In genomic region chr17:74954988-74955387, GRCm38 (mm10) we compare ENCODE assay signal across 28 mouse cellular contexts. TPM values are rescaled to one million over a fixed set of nuclear protein-coding genes. Genes with fewer than 3 reads are reported as not detected.
DNase-seq lines count a peak whose midpoint lies in the region; ATAC-seq and TF ChIP-seq lines count a peak whose summit lies in the region.
"Had no signal": no experiment of that assay in that cellular context is flagged by ENCODE, and none has a peak within 500 bp of the region (broad histone marks: within the 10 kb centered on the region; RNA-seq: fewer than 3 reads in every experiment).

No protein-coding gene starts in this region.

- no peak overlapping the region for H3K4me2 ChIP-seq in limb, embryonic 11.5 days (ENCODE audit: low read depth, severe bottlenecking)
- no peak overlapping the region for H3K4me2 ChIP-seq in liver, embryonic 16.5 days (ENCODE audit: low read depth, low read length)
- no peak overlapping the region for H3K4me2 ChIP-seq in kidney, embryonic 14.5 days (replicated peaks; ENCODE audit: low read depth, low read length)
- H3K4me2 ChIP-seq: embryonic facial prominence, embryonic 15.5 days; forebrain, embryonic 12.5 days; hindbrain, embryonic 15.5 days; neural tube, embryonic 12.5 days had no signal

- WGBS in limb, embryonic 11.5 days = 92% methylated on average over 2 of the region's 2 CpGs
- 93% methylated on average over 2 of the region's 2 CpGs for WGBS in limb, embryonic 10.5 days
- 32% methylated on average over 2 of the region's 2 CpGs for WGBS in liver, embryonic 16.5 days (ENCODE audit: insufficient replicate concordance)
- WGBS in kidney, embryonic 14.5 days = 88% methylated on average over 2 of the region's 2 CpGs

- TF ChIP-seq EP300 in MEL (IDR thresholded peaks at IDR 0.05; ENCODE audit: low read depth in 1 of 2, low read length in 2 of 2) = peak; percentile 22 to 62; a peak in 2 of 4 replicates

- no peak overlapping the region for H3K9ac ChIP-seq in limb, embryonic 11.5 days (ENCODE audit: low read length)
- H3K9ac ChIP-seq in MEL (ENCODE audit: control insufficient read depth, low read depth, low read length, poor library complexity, severe bottlenecking) = no peak overlapping the region
- H3K9ac ChIP-seq in liver, embryonic 16.5 days (ENCODE audit: low read depth, low read length) = no peak overlapping the region
- H3K9ac ChIP-seq in kidney, embryonic 14.5 days (ENCODE audit: low read depth, low read length) = no peak overlapping the region
- H3K9ac ChIP-seq: embryonic facial prominence, embryonic 15.5 days; forebrain, embryonic 12.5 days; forebrain, postnatal 0 days; hindbrain, embryonic 15.5 days; neural tube, embryonic 12.5 days had no signal

- no peak overlapping the region for H3K27ac ChIP-seq in limb, embryonic 11.5 days (replicated peaks; ENCODE audit: low read depth, low read length)
- no peak overlapping the region for H3K27ac ChIP-seq in limb, embryonic 10.5 days
- H3K27ac ChIP-seq in MEL (ENCODE audit: control insufficient read depth, low read depth, low read length) = peak overlapping the region; percentile 49
- no peak overlapping the region for H3K27ac ChIP-seq in liver, embryonic 16.5 days (ENCODE audit: low read length)
- no peak overlapping the region for H3K27ac ChIP-seq in kidney, embryonic 14.5 days (ENCODE audit: low read depth, low read length)
- H3K27ac ChIP-seq: embryonic facial prominence, embryonic 15.5 days; forebrain, embryonic 12.5 days; hindbrain, embryonic 15.5 days; kidney, postnatal 0 days; midbrain, embryonic 10.5 days; neural tube, embryonic 12.5 days had no signal

- H3K27me3 ChIP-seq in limb, embryonic 11.5 days (ENCODE audit: control insufficient read depth, insufficient read depth, low read length) = no peaks in the 10 kb centered on the region
- no peaks in the 10 kb centered on the region for H3K27me3 ChIP-seq in limb, embryonic 10.5 days (ENCODE audit: low read depth, poor library complexity, severe bottlenecking)
- H3K27me3 ChIP-seq in MEL (ENCODE audit: control insufficient read depth in 1 of 2, insufficient read depth in 2 of 2, low read length in 2 of 2) = no peaks in the 10 kb centered on the region
- no peaks in the 10 kb centered on the region for H3K27me3 ChIP-seq in liver, embryonic 16.5 days (ENCODE audit: control insufficient read depth, insufficient read depth, low read depth, low read length)
- no peaks in the 10 kb centered on the region for H3K27me3 ChIP-seq in kidney, embryonic 14.5 days (ENCODE audit: control insufficient read depth, insufficient read depth, low read length)
- H3K27me3 ChIP-seq: embryonic facial prominence, embryonic 15.5 days; forebrain, embryonic 12.5 days; hindbrain, embryonic 15.5 days; neural tube, embryonic 12.5 days; Patski had no signal

- DNase-seq in limb, embryonic 11.5 days (ENCODE audit: low spot score) = peak; percentile 7
- no peak for DNase-seq in limb, embryonic 10.5 days (ENCODE audit: low spot score)
- DNase-seq in MEL (ENCODE audit: low read depth, low spot score) = peak; percentile 90
- no peak for DNase-seq in cerebellum, adult 11-12 months
- DNase-seq: adrenal gland, postnatal 10 days; B cell, adult 2 months; cerebellum, adult 9-10 months; forebrain, postnatal 0 days; gastrocnemius, postnatal 10 days; heart, postnatal 36 days; kidney, adult 2 months; kidney, postnatal 4 days; left cerebral cortex, postnatal 4 days; lung, postnatal 4 days had no signal

- H3K36me3 ChIP-seq in limb, embryonic 11.5 days (ENCODE audit: control insufficient read depth, insufficient read depth, low read length) = no peaks in the 10 kb centered on the region
- H3K36me3 ChIP-seq in limb, embryonic 10.5 days = no peaks in the 10 kb centered on the region
- peaks cover 0 to 15% of the 10 kb centered on the region in 2 experiments; a peak in 2 of 4 replicates for H3K36me3 ChIP-seq in MEL (ENCODE audit: control insufficient read depth in 1 of 2, insufficient read depth in 2 of 2, low read length in 2 of 2)
- no peaks in the 10 kb centered on the region for H3K36me3 ChIP-seq in liver, embryonic 16.5 days (ENCODE audit: control insufficient read depth, insufficient read depth)
- no peaks in the 10 kb centered on the region for H3K36me3 ChIP-seq in kidney, embryonic 14.5 days (ENCODE audit: control insufficient read depth, insufficient read depth, low read length)
- H3K36me3 ChIP-seq: embryonic facial prominence, embryonic 15.5 days; forebrain, embryonic 12.5 days; hindbrain, embryonic 15.5 days; midbrain, embryonic 10.5 days; neural tube, embryonic 12.5 days had no signal

- H3K79me2 ChIP-seq in MEL (ENCODE audit: control insufficient read depth, insufficient read depth, low read length, poor library complexity) = no peaks in the 10 kb centered on the region

- no peak overlapping the region for H3K4me3 ChIP-seq in limb, embryonic 11.5 days (ENCODE audit: low read depth, low read length)
- no peak overlapping the region for H3K4me3 ChIP-seq in limb, embryonic 10.5 days
- no peak overlapping the region for H3K4me3 ChIP-seq in MEL (ENCODE audit: control insufficient read depth in 1 of 2, insufficient read depth in 1 of 2, low read depth in 2 of 2, low read length in 2 of 2)
- no peak overlapping the region for H3K4me3 ChIP-seq in liver, embryonic 16.5 days (ENCODE audit: low read depth, low read length)
- H3K4me3 ChIP-seq in kidney, embryonic 14.5 days (ENCODE audit: low read length) = no peak overlapping the region
- H3K4me3 ChIP-seq: embryonic facial prominence, embryonic 15.5 days; forebrain, embryonic 12.5 days; hindbrain, embryonic 15.5 days; midbrain, embryonic 10.5 days; myocyte; neural tube, embryonic 12.5 days had no signal

- no peak for TF ChIP-seq POLR2A in MEL (IDR thresholded peaks at IDR 0.05; ENCODE audit: control insufficient read depth in 1 of 2, insufficient read depth in 1 of 2, low read depth in 1 of 2, low read length in 2 of 2, poor library complexity in 1 of 2)

- H3K9me3 ChIP-seq in limb, embryonic 11.5 days (ENCODE audit: control insufficient read depth, low read length) = no peaks in the 10 kb centered on the region
- H3K9me3 ChIP-seq in limb, embryonic 10.5 days (replicated peaks) = no peaks in the 10 kb centered on the region
- H3K9me3 ChIP-seq in MEL (replicated peaks; ENCODE audit: insufficient read depth, low read length) = no peaks in the 10 kb centered on the region
- H3K9me3 ChIP-seq in liver, embryonic 16.5 days (replicated peaks; ENCODE audit: control insufficient read depth, low read length) = no peaks in the 10 kb centered on the region
- H3K9me3 ChIP-seq in kidney, embryonic 14.5 days (ENCODE audit: control insufficient read depth, low read length) = no peaks in the 10 kb centered on the region
- H3K9me3 ChIP-seq: embryonic facial prominence, embryonic 15.5 days; forebrain, embryonic 12.5 days; hindbrain, embryonic 15.5 days; midbrain, embryonic 10.5 days; neural tube, embryonic 12.5 days had no signal

- no peak for TF ChIP-seq CTCF in MEL (IDR thresholded peaks at IDR 0.05 in 2 of 3, conservative IDR thresholded peaks at IDR 0.05 in 1 of 3; ENCODE audit: control insufficient read depth in 1 of 3, insufficient read depth in 1 of 3, low read depth in 2 of 3, low read length in 3 of 3, poor library complexity in 1 of 3, severe bottlenecking in 1 of 3)

- no peak for TF ChIP-seq RAD21 in MEL (IDR thresholded peaks at IDR 0.05; ENCODE audit: low read depth, low read length)

- H3K4me1 ChIP-seq in limb, embryonic 11.5 days (ENCODE audit: control insufficient read depth, insufficient read depth, low read length) = no peaks in the 10 kb centered on the region
- H3K4me1 ChIP-seq in limb, embryonic 10.5 days = 0 out of 2 replicates have a peak, but pooled peaks cover under 1% of the 10 kb centered on the region
- H3K4me1 ChIP-seq in MEL (ENCODE audit: control insufficient read depth in 1 of 2, insufficient read depth in 2 of 2, low read length in 2 of 2) = peaks cover 2 to 5% of the 10 kb centered on the region in 2 experiments; a peak in 2 of 4 replicates
- no peaks in the 10 kb centered on the region for H3K4me1 ChIP-seq in liver, embryonic 16.5 days (ENCODE audit: control insufficient read depth, low read depth, low read length)
- H3K4me1 ChIP-seq in kidney, embryonic 14.5 days (ENCODE audit: control insufficient read depth, insufficient read depth, low read length) = no peaks in the 10 kb centered on the region
- H3K4me1 ChIP-seq: forebrain, embryonic 12.5 days; hindbrain, embryonic 15.5 days; midbrain, embryonic 10.5 days had no signal

- ATAC-seq in limb, embryonic 11.5 days (ENCODE audit: insufficient number of reproducible peaks, low FRiP score, low TSS enrichment, low read depth) = no peak
- peak; percentile 8 to 32; a peak in 1 of 4 replicates for ATAC-seq in hematopoietic stem cell, adult 5-6 weeks (replicated peaks in 1 of 2; ENCODE audit: insufficient read depth in 1 of 2, low FRiP score in 2 of 2, low TSS enrichment in 1 of 2, low read depth in 1 of 2, poor library complexity in 2 of 2, severe bottlenecking in 2 of 2)
- peak; percentile 51; the same call in 1 of the 2 replicates for ATAC-seq in liver, embryonic 16.5 days (ENCODE audit: low read depth)
- no peak for ATAC-seq in megakaryocyte, adult 5-6 weeks (ENCODE audit: poor library complexity, severe bottlenecking)
- ATAC-seq in kidney, embryonic 14.5 days (ENCODE audit: low FRiP score, low TSS enrichment) = no peak
- ATAC-seq: forebrain, postnatal 0 days; inflammation-experienced regulatory T-cells, adult 6 months; midbrain, embryonic 16.5 days; Patski had no signal

TF ChIP-seq in MEL, 35 proteins besides CTCF, POLR2A, EP300 and RAD21 (continues in another document):
- TF ChIP-seq MYC (IDR thresholded peaks at IDR 0.05; ENCODE audit: low read depth, low read length) = no peak
- peak; percentile 89 for TF ChIP-seq GATA1 (IDR thresholded peaks at IDR 0.05; ENCODE audit: low read depth, low read length)
- no peak for TF ChIP-seq CHD1 (IDR thresholded peaks at IDR 0.05; ENCODE audit: low read depth, low read length)
- TF ChIP-seq SIN3A (IDR thresholded peaks at IDR 0.05; ENCODE audit: low read length) = 0 out of 2 replicates have a peak, but pooled peaks have one; percentile 15
- TF ChIP-seq ETS1 (IDR thresholded peaks at IDR 0.05; ENCODE audit: low read depth, low read length) = peak; percentile 95
- no peak for TF ChIP-seq ZKSCAN1 (IDR thresholded peaks at IDR 0.05; ENCODE audit: low read depth, low read length)
- TF ChIP-seq TBP (IDR thresholded peaks at IDR 0.05; ENCODE audit: low read depth, low read length) = peak; percentile 60

RNA-seq across cellular contexts. Expression of gene Ltbp1, which starts 50.4 kb away (rescaled TPM):
- 29.8 and 34.6 TPM in 2 replicates for polyA plus RNA-seq in limb, embryonic 11.5 days (2014; fragmentation: Nextera tagmentation; extraction: Ambion mirVana)
- 7.1 and 16.4 TPM in 2 replicates for polyA plus RNA-seq in limb, embryonic 10.5 days (2016; fragmentation: Nextera tagmentation; extraction: Ambion mirVana)
- total RNA-seq in MEL (2012; rRNA removed) = 0.04 and 0.07 TPM in 2 replicates
- under 1 TPM in 1 of 2 experiments, not detected in 1; 0.01 TPM for polyA plus RNA-seq in MEL (2012; ENCODE audit: insufficient read depth in 1 of 2, insufficient read length in 2 of 2, low read depth in 1 of 2, low replicate concordance in 2 of 2, missing spikeins in 1 of 2)
- 0.69 and 1.0 TPM in 2 replicates for total RNA-seq in hematopoietic stem cell, adult 5-6 weeks (2017)
- 2.0 and 2.1 TPM in 2 replicates for polyA plus RNA-seq in liver, embryonic 16.5 days (2015; fragmentation: Nextera tagmentation; extraction: Ambion mirVana)
- 0.07 and 0.67 TPM in 2 replicates for total RNA-seq in megakaryocyte, adult 5-6 weeks (2015)
- total RNA-seq in megakaryocyte, adult 5-6 weeks (2017) = 0.12 and 0.48 TPM in 2 replicates
- polyA plus RNA-seq in kidney, embryonic 14.5 days (2014; fragmentation: Nextera tagmentation; extraction: Ambion mirVana) = 35.2 and 54.7 TPM in 2 replicates
- polyA plus RNA-seq: inflammation-experienced regulatory T-cells, adult 6 months had no signal

Comparison
In these comparisons a context has a peak if more than half of its experiments do, and no peak if none do; other contexts are left out.
1. DNase-seq: peak in limb, embryonic 11.5 days (single experiment) and MEL (single experiment); none in limb, embryonic 10.5 days (single experiment) and cerebellum, adult 11-12 months (single experiment).
2. ATAC-seq: peak in hematopoietic stem cell, adult 5-6 weeks (2 of 2) and liver, embryonic 16.5 days (single experiment); none in limb, embryonic 11.5 days (single experiment), megakaryocyte, adult 5-6 weeks (single experiment) and kidney, embryonic 14.5 days (single experiment).